Mouse (Mus musculus): ENCODE measurements around the gene Calcoco2.

DNA sequence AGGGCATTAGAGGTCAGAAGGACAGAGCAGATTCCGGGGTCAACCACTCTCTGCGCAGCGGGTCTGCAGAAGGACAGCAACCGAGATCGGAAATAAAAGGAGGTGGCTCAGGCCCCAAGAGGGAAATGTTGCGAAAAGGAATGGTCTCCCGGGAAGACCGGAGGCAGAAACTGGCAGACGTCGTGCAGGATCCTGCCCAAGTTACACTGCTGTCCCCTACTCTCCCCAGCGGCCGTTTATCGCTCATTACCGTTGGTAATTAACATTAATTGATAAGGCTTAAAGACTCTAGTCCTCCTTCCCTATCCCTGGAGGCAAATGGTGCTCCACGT, 36.6 kb downstream of the Calcoco2 start:
- no peak for TF ChIP-seq POLR2A (IDR thresholded peaks at IDR 0.05; ENCODE audit: borderline replicate concordance, insufficient read depth, low read length)
- TF ChIP-seq CTCF (IDR thresholded peaks at IDR 0.05; ENCODE audit: borderline replicate concordance, insufficient read depth, low read depth, low read length) = no peak

Measured in cerebellum, adult 2 months (tissue).